Mouse (Mus musculus): Measurements from ENCODE around the gene Rere.
"Not testable (repeated sequence)": the region's sequence is repeated elsewhere in the genome, so short reads cannot be mapped to it uniquely, and the experiment has no call there.

Rere gene

GRCm38 (mm10) chr4:150520069-150520468 is 238.6 kb downstream of the Rere start:
- no peak for DNase-seq

- no peak for DNase-seq
Measured at GRCm38 (mm10) chr4:150522425-150522824, 241.0 kb downstream of the Rere start.

DNA sequence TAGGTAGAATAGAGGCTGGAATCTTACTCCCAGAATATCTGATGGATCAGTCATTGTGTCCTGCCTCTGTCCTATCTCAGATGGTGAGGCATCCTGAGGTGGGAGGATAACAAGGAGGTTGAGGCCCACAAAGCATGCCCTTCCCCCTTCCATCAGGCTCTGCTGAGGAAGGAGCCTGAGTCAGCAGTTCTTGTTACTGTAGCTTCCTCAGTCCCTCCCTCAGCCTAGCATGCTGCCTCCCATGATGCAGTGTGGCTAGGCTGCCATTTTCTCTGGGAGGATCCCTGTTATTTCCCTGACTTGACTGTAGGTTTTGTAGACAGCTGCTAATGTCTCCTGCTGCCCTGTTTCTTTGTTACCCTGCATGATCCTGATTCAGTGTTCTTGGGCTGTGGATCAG is 241.9 kb downstream of the Rere start:
- no peak for DNase-seq

GRCm38 (mm10) chr4:150526269-150526668 is 244.8 kb downstream of the Rere start:
- no peak for DNase-seq

GRCm38 (mm10) chr4:150528426-150528825 is 247.0 kb downstream of the Rere start:
- no peak for DNase-seq

- no peak for DNase-seq
Measured at GRCm38 (mm10) chr4:150528846-150529245, 247.4 kb downstream of the Rere start.

- no peak for DNase-seq
Measured at GRCm38 (mm10) chr4:150531869-150532268, 250.4 kb downstream of the Rere start.

DNA sequence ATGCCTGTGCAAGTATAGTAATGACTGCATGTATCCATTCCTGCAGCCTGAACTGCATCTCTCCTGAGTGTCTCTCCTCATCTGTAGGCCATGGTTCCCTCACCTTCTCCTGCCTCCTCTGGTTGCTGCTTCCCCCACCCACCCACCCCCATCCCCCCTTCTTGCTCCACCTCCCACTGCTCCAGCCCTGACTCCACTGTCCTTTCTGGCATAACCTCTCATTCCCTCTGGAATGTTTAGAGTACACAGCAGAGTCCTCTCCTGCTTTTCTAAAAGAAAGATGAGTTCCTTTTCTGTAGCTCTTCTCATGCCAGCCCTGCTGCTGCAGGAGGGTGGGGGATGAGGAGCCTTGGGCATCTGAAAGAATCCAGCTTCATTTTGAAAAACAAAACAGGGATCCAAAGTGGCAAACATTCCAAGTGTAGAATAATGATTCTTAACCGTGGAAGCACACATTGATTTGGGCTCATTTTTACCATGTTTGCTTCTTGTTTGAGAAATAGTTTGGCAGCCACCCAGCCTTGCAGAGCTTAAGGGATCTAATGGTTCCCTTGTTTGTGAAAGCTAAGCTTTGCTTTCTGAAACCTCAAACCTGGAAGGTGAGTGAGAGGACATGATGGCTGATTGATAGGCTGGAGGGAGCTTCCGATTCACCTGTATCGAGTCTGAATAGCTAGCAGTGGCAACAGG is 255.5 kb downstream of the Rere start:
- DNase-seq = no peak

DNA sequence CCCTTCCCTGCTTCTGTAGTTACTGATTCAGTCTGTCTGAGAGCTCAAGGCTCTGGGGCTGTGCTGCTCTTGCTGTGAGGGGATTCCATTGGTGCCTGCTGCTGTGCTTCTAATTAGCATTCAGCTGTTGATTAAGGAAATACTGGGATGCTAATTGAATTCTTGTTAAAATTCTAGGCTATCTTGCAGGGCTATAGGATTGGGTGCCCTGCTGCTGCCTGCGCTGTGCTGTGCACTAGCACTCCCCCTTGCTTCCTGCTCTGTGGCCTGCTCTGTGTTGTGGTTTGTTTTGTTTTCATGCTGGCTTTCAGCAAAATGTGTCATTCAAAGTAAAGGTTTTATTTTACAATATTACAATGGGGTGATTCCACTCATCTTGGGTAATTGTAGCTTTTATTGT is 258.4 kb downstream of the Rere start:
- no peak for DNase-seq

DNA sequence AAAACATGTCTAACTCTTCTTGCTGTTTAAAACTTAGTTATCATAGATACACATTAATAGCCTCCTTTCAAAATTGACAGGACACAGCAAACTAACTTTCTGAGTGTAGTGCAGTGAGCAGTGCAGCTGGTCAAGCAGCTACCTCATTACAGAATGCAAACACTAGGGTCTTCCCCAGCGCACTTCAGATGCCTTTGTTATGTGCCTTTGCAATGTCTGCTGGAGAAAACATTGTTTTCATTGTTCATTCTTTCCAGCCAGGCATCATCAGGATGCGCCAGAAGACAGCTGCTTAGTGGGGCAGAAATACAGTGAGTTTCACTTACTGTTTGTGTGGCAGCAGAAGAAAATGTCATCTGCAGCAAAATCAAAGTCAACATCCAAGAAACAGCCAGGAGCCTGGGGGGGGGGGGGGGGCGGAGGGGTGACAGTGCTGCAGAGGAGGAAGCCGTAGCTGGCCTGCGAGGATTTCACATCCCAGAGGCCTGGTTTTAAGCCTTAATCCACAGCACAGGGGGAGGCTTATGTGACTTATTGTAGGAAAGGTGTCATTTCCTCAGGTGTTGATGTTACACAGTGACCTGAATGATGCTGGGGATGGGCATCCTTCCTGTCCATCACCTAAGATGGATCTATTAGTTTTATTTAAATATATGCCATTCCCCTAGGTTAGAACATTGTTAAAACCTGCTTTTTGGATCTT is 259.1 kb downstream of the Rere start:
- DNase-seq = no peak

- no peak for DNase-seq
Measured at GRCm38 (mm10) chr4:150544231-150544630, 262.8 kb downstream of the Rere start.

DNA sequence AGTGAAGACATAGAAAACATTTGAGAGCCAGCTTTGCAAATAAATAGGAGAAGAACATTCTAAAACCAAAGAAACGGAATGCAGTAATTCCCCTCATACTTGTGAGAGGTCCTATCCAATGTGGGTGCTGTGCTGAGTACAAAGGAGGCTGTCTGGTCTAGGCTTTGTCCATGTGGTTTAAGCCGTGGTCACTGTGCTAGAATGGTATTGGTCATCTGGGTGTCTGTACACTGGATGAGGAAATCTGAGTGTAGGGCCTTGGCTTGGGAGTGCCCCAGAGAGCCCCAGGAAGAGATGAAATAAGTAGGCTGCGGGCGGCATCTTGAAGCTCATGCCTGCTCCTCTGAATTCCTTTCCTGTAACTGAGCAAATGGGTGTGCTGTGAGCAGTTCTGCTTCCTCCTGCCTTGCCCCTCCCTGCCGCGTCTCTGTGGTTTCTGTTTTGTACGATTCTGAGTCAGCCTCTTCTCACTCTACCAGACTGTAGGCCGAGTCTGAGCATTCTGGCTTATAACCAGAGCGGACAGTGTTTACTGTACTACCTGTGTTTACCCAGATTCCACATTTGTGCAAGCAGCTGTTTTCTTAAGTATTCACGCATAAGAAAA is 263.3 kb downstream of the Rere start:
- DNase-seq = no peak

DNA sequence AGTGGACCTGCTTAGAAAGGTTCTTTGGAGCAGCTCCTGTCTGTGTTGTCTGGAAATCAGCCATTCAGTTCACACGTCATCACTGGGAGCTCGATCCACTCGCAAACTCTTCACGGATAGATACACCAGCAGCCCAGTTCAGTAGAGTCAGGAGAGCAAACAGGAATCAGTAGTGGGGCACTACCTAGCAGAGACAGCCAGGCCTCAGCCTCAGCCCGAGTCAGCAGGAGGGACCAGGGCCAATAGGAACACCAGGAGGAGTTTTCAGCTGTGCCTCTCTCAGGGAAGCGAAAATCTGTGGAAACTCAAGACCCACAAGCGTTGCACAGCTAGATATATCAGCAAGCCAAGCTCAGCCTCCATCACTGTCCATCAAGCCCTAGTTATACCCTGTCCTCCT is 264.3 kb downstream of the Rere start:
- DNase-seq = no peak

DNA sequence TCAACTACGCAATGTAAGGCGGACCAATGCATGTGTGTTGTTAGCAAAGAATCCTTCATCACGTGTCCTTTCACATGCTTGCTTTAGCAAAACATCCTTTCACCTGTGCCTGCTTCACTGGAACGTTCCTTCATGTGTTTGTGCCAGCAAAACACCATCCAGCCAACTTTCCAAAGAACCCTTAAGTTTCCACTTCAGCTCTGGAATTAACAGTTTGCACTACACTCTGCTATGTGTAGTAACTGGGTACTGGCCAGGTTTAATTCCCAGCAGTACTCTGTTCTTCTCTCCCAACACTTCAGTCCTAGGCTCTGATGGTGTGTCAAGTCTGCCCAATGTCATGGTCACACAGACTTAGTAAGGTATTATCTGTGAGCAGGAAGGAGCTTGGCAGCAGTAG is 264.9 kb downstream of the Rere start:
- DNase-seq = not testable (repeated sequence)

DNA sequence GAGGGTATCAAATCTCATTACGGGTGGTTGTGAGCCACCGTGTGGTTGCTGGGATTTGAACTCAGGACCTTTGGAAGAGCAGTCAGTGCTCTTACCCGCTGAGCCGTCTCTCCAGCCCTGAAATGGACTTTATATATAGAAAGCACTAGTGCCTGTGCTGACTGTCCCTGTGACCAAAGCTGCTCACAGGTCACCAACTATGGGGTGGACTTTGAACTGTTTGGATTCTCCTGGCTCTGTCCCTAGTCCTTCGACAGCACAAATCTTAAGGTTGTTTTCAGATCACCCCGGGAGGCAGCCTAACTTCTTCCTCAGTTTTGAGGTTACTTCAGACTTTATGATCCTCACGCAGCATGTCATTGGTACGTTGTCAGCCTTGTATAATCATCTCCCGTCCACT is 267.9 kb downstream of the Rere start:
- no peak for DNase-seq

DNA sequence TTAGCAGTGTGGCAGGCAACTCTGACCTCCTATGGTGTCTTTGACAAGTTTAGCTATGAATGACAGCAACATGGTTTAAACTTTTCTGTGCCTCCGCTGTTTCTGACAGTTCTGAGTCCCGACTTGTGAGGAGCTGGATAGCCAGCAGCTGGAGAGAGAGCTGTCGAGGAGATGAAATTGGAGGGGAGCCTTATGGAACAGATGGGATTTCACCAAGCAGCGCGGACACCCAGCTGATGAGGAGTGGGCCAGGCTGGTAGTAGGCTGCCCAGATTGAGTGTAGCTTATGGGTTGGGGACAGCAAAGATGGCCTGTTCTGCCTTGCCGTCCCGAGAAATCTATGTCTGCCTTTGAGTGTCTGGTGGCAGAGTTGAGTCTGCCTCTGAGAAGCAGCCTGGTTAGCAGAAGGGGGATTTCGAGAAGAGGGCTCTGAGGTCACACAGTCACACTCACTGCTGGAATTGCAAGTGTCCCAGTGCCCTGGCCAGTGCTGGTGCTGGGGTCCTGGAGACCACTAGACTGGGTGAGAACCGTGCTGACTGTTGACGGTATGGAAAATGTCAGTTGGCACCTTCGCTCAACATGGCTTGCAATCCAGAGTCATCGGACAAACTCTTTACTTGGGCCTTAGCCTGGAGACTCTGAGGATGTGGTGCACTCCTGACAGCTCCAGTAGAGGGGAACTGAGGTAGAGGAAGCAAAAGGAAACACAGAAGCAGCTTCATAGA is 268.7 kb downstream of the Rere start:
- no peak for DNase-seq

DNA sequence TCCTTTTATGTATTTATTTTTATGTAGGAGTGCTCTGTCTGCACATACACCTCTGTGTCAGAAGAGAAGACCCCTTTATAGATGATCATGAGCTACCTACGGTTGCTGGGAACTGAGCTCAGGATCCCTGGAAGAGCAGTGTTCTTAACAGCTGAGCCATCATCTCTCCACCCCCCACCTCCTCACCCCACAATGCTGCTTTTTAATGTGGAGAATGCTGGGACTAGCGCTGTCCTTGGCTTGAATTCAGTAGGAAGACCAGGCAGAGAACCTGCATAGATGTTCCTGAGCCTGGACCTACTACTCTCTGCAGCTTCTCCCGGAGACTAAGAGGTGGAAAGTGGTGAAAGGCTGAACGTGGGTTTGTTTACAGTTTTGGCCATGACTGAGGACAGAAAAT is 269.9 kb downstream of the Rere start:
- no peak for DNase-seq

- no peak for DNase-seq
Measured at GRCm38 (mm10) chr4:150552751-150553600, 271.5 kb downstream of the Rere start.

DNA sequence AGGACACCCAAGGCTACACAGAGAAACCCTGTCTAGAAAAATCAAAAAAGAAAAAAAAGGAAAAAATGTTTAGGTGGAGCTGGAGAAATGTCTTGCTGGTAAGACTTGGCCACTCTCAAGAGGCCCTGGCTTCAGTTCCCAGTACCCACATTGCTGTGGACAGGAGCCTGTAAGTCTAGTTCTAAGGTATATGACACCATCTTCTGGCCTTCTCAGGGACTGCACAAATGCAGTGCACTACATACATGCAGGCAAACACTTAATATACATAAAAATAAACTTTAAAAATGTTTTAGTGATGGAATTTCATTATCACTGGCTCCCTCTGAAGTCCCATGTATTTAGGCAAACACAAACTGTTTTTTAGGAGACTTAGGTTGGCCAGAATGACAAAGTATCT is 274.3 kb downstream of the Rere start:
- no peak for DNase-seq

- DNase-seq = peak; percentile 66
Measured at GRCm38 (mm10) chr4:150556382-150557221, 275.2 kb downstream of the Rere start.

DNA sequence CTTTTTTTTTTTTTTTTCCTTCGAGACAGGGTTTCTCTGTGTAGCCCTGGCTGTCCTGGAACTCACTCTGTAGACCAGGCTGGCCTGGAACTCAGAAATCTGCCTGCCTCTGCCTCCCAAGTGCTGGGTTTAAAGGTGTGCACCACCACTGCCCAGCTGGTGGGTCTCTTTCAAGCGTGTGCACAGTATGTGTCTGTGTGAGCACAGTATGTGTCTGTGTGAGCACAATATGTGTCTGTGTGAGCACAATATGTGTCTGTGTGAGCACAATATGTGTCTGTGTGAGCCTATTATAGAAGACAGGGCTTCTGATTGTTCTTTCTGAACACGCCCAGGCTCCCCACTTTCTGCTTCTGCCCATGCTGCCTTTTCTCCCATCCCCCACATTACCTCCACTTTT is 275.8 kb downstream of the Rere start:
- DNase-seq = not testable (repeated sequence)

DNA sequence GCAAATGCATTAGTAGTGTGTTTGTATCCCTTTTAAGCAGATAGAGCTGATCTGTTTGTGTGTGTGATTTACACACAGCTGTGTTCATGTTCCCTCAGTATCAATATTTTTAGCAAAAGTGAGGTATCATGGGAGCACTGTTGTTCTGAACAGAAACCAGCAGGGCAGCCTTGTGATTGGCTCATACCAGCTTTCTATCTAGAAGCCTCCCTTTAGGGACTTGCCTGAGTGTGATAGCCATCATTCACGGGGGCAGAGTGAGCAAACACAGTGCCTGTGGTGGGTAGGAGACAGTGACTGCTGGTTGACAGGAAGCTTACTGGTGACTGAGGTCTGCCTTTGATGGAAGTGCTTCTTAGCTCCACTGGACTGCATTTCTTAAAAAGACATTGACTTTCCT is 276.5 kb downstream of the Rere start:
- no peak for DNase-seq

All from cerebellum, adult 8-10 months (tissue).